Mouse (Mus musculus): ENCODE measurements around the gene Gm49322. TPM values are rescaled to one million over a fixed set of nuclear protein-coding genes. Genes with fewer than 3 reads are reported as not detected.

Gene Gm49322
- polyA plus RNA-seq, 1 experiment from 2014 or later, result 1.7 TPM

DNA sequence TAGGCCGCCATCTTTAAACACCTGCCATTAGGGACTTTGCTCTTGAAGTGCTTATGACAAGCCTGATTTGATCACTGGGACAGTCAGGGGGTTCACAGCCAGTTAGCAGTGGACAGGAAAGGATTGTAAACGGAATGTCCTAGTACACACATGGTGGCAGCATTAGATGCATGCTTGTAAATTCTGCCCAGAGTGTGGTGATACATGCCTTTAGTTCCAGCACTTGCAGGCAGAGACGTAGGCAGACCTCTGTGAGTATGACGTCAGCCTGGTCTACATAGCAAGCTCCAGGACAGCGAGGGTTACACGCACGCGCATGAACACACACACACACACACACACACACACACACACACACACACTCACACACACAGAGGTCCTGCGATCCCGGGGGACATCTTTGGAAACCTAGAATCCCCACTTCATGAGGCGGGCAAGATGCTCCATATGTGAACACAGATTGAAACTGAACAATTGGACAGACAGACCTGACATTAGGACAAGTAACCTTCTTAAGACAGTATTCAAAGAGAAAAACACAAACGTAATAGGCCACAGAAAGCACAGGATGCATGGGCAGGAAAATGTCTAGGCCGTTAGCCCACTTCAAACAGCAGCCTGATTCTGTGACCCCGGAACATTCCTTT, 52.5 kb downstream of the Gm49322 start:
- Histone ChIP-seq H3K9ac (no peak overlapping the region), H3K27ac (replicated peaks) (no peak overlapping the region), H3K36me3 (no peaks in the 10 kb centered on the region), H3K9me3 (no peaks in the 10 kb centered on the region), H3K4me1 (peaks cover 44% of the 10 kb centered on the region), H3K27me3 (replicated peaks) (no peaks in the 10 kb centered on the region), H3K4me3 (no peak overlapping the region), H3K4me2 (no peak overlapping the region)
- no peak for ATAC-seq (ENCODE audit: extremely low read depth, insufficient number of reproducible peaks, low FRiP score, low TSS enrichment)
- 87% methylated on average over 14 of the region's 14 CpGs for WGBS

DNA sequence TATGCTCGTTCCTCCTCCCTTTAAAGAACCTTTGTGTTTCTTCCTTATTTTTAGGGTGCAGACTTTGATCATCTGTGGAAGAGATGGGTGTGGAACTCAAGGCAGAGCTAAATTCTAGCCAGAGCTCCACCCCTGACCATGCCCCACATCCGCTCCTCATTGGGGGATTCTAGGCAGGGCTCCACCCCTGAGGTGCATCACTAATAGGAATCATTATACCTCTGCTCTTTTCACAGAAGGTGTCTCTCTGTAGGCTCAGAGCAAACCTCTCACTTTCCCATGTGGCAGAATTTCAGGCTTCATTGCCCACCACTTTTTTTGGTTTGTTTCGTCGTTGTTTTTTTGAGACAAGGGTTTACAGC, 53.0 kb downstream of the Gm49322 start:
- no peak overlapping the region for H3K4me3 ChIP-seq
- H3K9me3 ChIP-seq, result no peaks in the 10 kb centered on the region
- H3K4me2 ChIP-seq, result no peak overlapping the region
- H3K36me3 ChIP-seq, result no peaks in the 10 kb centered on the region
- 61% methylated on average over 4 of the region's 4 CpGs for WGBS
- H3K27me3 ChIP-seq (replicated peaks), result no peaks in the 10 kb centered on the region
- ATAC-seq (ENCODE audit: extremely low read depth, insufficient number of reproducible peaks, low FRiP score, low TSS enrichment), result no peak
- H3K27ac ChIP-seq (replicated peaks), result no peak overlapping the region
- H3K9ac ChIP-seq, result no peak overlapping the region
- H3K4me1 ChIP-seq, result peaks cover 44% of the 10 kb centered on the region

- no peaks in the 10 kb centered on the region for H3K9me3 ChIP-seq
- peak overlapping the region; percentile 57 for H3K4me2 ChIP-seq
- H3K4me3 ChIP-seq, result peak overlapping the region; percentile 38
- peaks cover 46% of the 10 kb centered on the region for H3K4me1 ChIP-seq
- no peaks in the 10 kb centered on the region for H3K36me3 ChIP-seq
- ATAC-seq (ENCODE audit: extremely low read depth, insufficient number of reproducible peaks, low FRiP score, low TSS enrichment), result no peak
- peak overlapping the region; percentile 65 for H3K9ac ChIP-seq
- 14% methylated on average over 10 of the region's 10 CpGs for WGBS
- no peak overlapping the region for H3K27ac ChIP-seq (replicated peaks)
- no peaks in the 10 kb centered on the region for H3K27me3 ChIP-seq (replicated peaks)
Measured at GRCm38 (mm10) chr10:80659213-80659612, 53.4 kb downstream of the Gm49322 start.

- H3K4me3 ChIP-seq, result no peak overlapping the region
- no peak for ATAC-seq (ENCODE audit: extremely low read depth, insufficient number of reproducible peaks, low FRiP score, low TSS enrichment)
- no peaks in the 10 kb centered on the region for H3K9me3 ChIP-seq
- WGBS, result 34% methylated on average over 5 of the region's 5 CpGs
- H3K27ac ChIP-seq (replicated peaks), result no peak overlapping the region
- peaks cover 50% of the 10 kb centered on the region for H3K4me1 ChIP-seq
- no peak overlapping the region for H3K9ac ChIP-seq
- no peaks in the 10 kb centered on the region for H3K27me3 ChIP-seq (replicated peaks)
- no peak overlapping the region for H3K4me2 ChIP-seq
- peaks cover 8% of the 10 kb centered on the region for H3K36me3 ChIP-seq
Measured at GRCm38 (mm10) chr10:80661149-80661548, 55.3 kb downstream of the Gm49322 start.

DNA sequence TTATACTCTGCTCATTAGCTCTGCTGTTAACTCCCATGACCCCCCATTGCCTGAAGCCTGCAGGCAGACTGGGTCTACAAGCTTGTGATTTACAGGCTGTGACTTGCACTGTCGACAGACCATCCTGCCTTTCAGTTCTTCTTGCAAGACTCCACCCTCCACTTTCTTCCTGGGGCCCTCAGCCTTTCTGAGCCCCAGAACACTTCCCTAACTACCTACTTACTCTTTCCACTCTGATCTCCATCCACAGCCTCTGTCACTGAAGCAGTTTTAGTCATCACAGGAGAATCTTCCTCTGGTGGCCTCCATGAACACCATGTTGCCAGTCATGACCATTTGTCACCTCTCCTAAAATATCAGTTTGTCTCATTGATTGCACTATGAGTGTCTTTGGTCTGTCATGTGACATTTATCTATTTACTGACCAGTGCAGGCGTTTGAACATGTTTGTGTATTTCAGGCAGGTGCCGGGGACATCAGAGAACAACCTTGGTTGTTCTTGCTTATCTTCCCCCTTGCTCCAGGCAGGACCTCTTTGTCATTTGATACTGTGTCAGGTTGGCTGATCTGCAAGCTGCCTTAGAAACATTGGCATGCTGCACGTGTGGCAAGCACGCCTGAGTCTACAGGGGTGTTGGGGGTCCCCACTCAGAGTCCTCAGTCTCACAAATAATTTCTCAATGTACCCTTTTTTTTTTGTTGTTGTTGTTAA, 57.8 kb downstream of the Gm49322 start:
- H3K27ac ChIP-seq (replicated peaks), result peak overlapping the region; percentile 90
- no peak overlapping the region for H3K4me3 ChIP-seq
- no peak overlapping the region for H3K4me2 ChIP-seq
- no peaks in the 10 kb centered on the region for H3K9me3 ChIP-seq
- no peaks in the 10 kb centered on the region for H3K27me3 ChIP-seq (replicated peaks)
- H3K4me1 ChIP-seq, result peaks cover 49% of the 10 kb centered on the region
- no peak for ATAC-seq (ENCODE audit: extremely low read depth, insufficient number of reproducible peaks, low FRiP score, low TSS enrichment)
- peak overlapping the region; percentile 42; the same call in 1 of the 2 replicates for H3K9ac ChIP-seq
- 18% methylated on average over 5 of the region's 5 CpGs for whole genome bisulfite sequencing
- H3K36me3 ChIP-seq, result peaks cover 33% of the 10 kb centered on the region

GRCm38 (mm10) chr10:80664197-80665015, 58.6 kb downstream of the Gm49322 start:
- WGBS, result 21% methylated on average over 16 of the region's 16 CpGs
- no peaks in the 10 kb centered on the region for H3K9me3 ChIP-seq
- peak; percentile 28; the same call in 1 of the 2 replicates for ATAC-seq (ENCODE audit: extremely low read depth, insufficient number of reproducible peaks, low FRiP score, low TSS enrichment)
- peak overlapping the region; percentile 78 for H3K9ac ChIP-seq
- peak overlapping the region; percentile 90 for H3K27ac ChIP-seq (replicated peaks)
- H3K27me3 ChIP-seq (replicated peaks), result no peaks in the 10 kb centered on the region
- H3K36me3 ChIP-seq, result peaks cover 41% of the 10 kb centered on the region
- H3K4me2 ChIP-seq, result peak overlapping the region; percentile 61
- peak overlapping the region; percentile 29 for H3K4me3 ChIP-seq
- H3K4me1 ChIP-seq, result peaks cover 43% of the 10 kb centered on the region

- Histone ChIP-seq H3K4me2 (peak overlapping the region; percentile 61), H3K36me3 (peaks cover 47% of the 10 kb centered on the region), H3K4me3 (peak overlapping the region; percentile 29), H3K27me3 (replicated peaks) (no peaks in the 10 kb centered on the region), H3K9ac (peak overlapping the region; percentile 78), H3K9me3 (no peaks in the 10 kb centered on the region), H3K27ac (replicated peaks) (peak overlapping the region; percentile 90), H3K4me1 (peaks cover 43% of the 10 kb centered on the region)
- WGBS, result 7% methylated on average over 10 of the region's 10 CpGs
- peak; percentile 17; the same call in 1 of the 2 replicates for ATAC-seq (ENCODE audit: extremely low read depth, insufficient number of reproducible peaks, low FRiP score, low TSS enrichment)
Measured at GRCm38 (mm10) chr10:80665016-80665380, 59.2 kb downstream of the Gm49322 start.

Small RNA genes lying within 50 kb of the gene (microRNA-seq; reads per million reads assigned to microRNA genes)
- not detected for gene Mir6912

Other genes with a start within 250 kb of the Gm49322 start
- gene Plk5, start 249.6 kb upstream of the Gm49322 start, polyA plus RNA-seq (2015; fragmentation: Nextera tagmentation; extraction: Ambion mirVana), result not detected in 2 replicates
- gene Mex3d, start 218.4 kb upstream of the Gm49322 start, polyA plus RNA-seq (2015; fragmentation: Nextera tagmentation; extraction: Ambion mirVana), result 3.8 and 4.5 TPM in 2 replicates
- gene Mbd3, start 206.5 kb upstream of the Gm49322 start, polyA plus RNA-seq (2015; fragmentation: Nextera tagmentation; extraction: Ambion mirVana), result 170 and 182 TPM in 2 replicates
- gene Uqcr11, start 199.2 kb upstream of the Gm49322 start, polyA plus RNA-seq (2015; fragmentation: Nextera tagmentation; extraction: Ambion mirVana), result 1,246 and 1,505 TPM in 2 replicates
- gene Tcf3, start 172.4 kb upstream of the Gm49322 start, polyA plus RNA-seq (2015; fragmentation: Nextera tagmentation; extraction: Ambion mirVana), result 55.9 and 57.6 TPM in 2 replicates
- gene Onecut3, start 111.2 kb upstream of the Gm49322 start, polyA plus RNA-seq (2015; fragmentation: Nextera tagmentation; extraction: Ambion mirVana), result not detected in 2 replicates
- gene Atp8b3, start 66.9 kb upstream of the Gm49322 start, polyA plus RNA-seq (2015; fragmentation: Nextera tagmentation; extraction: Ambion mirVana), result 0.11 and 0.13 TPM in 2 replicates
- gene Rexo1, start 44.5 kb upstream of the Gm49322 start, polyA plus RNA-seq (2015; fragmentation: Nextera tagmentation; extraction: Ambion mirVana), result 15.9 and 17.7 TPM in 2 replicates
- 5.1 and 6.2 TPM in 2 replicates for gene Klf16, start 28.7 kb upstream of the Gm49322 start, polyA plus RNA-seq (2015; fragmentation: Nextera tagmentation; extraction: Ambion mirVana)
- gene Abhd17a, start 15.7 kb upstream of the Gm49322 start, polyA plus RNA-seq (2015; fragmentation: Nextera tagmentation; extraction: Ambion mirVana), result 81.7 and 85.1 TPM in 2 replicates
- gene Scamp4, start 3.1 kb upstream of the Gm49322 start, polyA plus RNA-seq (2015; fragmentation: Nextera tagmentation; extraction: Ambion mirVana), result 65.9 and 70.4 TPM in 2 replicates
- gene Adat3, start 3.1 kb upstream of the Gm49322 start, polyA plus RNA-seq (2015; fragmentation: Nextera tagmentation; extraction: Ambion mirVana), result 4.4 and 5.6 TPM in 2 replicates
- gene Csnk1g2, start 16.8 kb downstream of the Gm49322 start, polyA plus RNA-seq (2015; fragmentation: Nextera tagmentation; extraction: Ambion mirVana), result 87.5 and 89.0 TPM in 2 replicates
- 50.9 and 53.7 TPM in 2 replicates for gene Btbd2, start 51.0 kb downstream of the Gm49322 start, polyA plus RNA-seq (2015; fragmentation: Nextera tagmentation; extraction: Ambion mirVana)
- 78.2 and 78.7 TPM in 2 replicates for gene Mknk2, start 72.1 kb downstream of the Gm49322 start, polyA plus RNA-seq (2015; fragmentation: Nextera tagmentation; extraction: Ambion mirVana)
- gene Mob3a, start 96.0 kb downstream of the Gm49322 start, polyA plus RNA-seq (2015; fragmentation: Nextera tagmentation; extraction: Ambion mirVana), result 26.0 and 27.2 TPM in 2 replicates
- gene Izumo4, start 96.2 kb downstream of the Gm49322 start, polyA plus RNA-seq (2015; fragmentation: Nextera tagmentation; extraction: Ambion mirVana), result 12.7 and 13.5 TPM in 2 replicates
- gene Ap3d1, start 136.2 kb downstream of the Gm49322 start, polyA plus RNA-seq (2015; fragmentation: Nextera tagmentation; extraction: Ambion mirVana), result 44.0 and 46.4 TPM in 2 replicates
- gene Dot1l, start 149.2 kb downstream of the Gm49322 start, polyA plus RNA-seq (2015; fragmentation: Nextera tagmentation; extraction: Ambion mirVana), result 17.9 and 19.1 TPM in 2 replicates
- 46.3 and 53.4 TPM in 2 replicates for gene Sf3a2, start 192.2 kb downstream of the Gm49322 start, polyA plus RNA-seq (2015; fragmentation: Nextera tagmentation; extraction: Ambion mirVana)
- gene Plekhj1, start 192.6 kb downstream of the Gm49322 start, polyA plus RNA-seq (2015; fragmentation: Nextera tagmentation; extraction: Ambion mirVana), result 79.6 and 86.5 TPM in 2 replicates
- 0.11 TPM in 1 of 2 replicates, not detected in the other for gene Amh, start 199.2 kb downstream of the Gm49322 start, polyA plus RNA-seq (2015; fragmentation: Nextera tagmentation; extraction: Ambion mirVana)
- gene Jsrp1, start 207.5 kb downstream of the Gm49322 start, polyA plus RNA-seq (2015; fragmentation: Nextera tagmentation; extraction: Ambion mirVana), result 5.7 and 5.9 TPM in 2 replicates
- 2,053 and 2,109 TPM in 2 replicates for gene Oaz1, start 220.6 kb downstream of the Gm49322 start, polyA plus RNA-seq (2015; fragmentation: Nextera tagmentation; extraction: Ambion mirVana)
- 0.16 and 0.34 TPM in 2 replicates for gene Lingo3, start 238.0 kb downstream of the Gm49322 start, polyA plus RNA-seq (2015; fragmentation: Nextera tagmentation; extraction: Ambion mirVana)
- gene Lsm7, start 249.2 kb downstream of the Gm49322 start, polyA plus RNA-seq (2015; fragmentation: Nextera tagmentation; extraction: Ambion mirVana), result 157 and 171 TPM in 2 replicates
- 27.7 and 28.5 TPM in 2 replicates for gene Sppl2b, start 249.3 kb downstream of the Gm49322 start, polyA plus RNA-seq (2015; fragmentation: Nextera tagmentation; extraction: Ambion mirVana)

All from heart, embryonic 13.5 days (tissue).